Comparison of ENCODE assay signal across 8 mouse cellular contexts in genomic region chr8:69790773-69791367, GRCm38 (mm10). TPM values are rescaled to one million over a fixed set of nuclear protein-coding genes. Genes with fewer than 3 reads are reported as not detected.
DNase-seq lines count a peak whose midpoint lies in the region; ATAC-seq and TF ChIP-seq lines count a peak whose summit lies in the region.

Gene Atp13a1 (plus strand): TSS chr8:69791163.
Gene Zfp866 (minus strand): TSS chr8:69791178.

- peak; percentile 86; the same call in 1 of the 2 replicates for TF ChIP-seq POLR2A in bone marrow, adult 2 months (IDR thresholded peaks at IDR 0.05; ENCODE audit: borderline replicate concordance, control insufficient read depth, low read depth, low read length)

- peaks cover 22% of the 10 kb centered on the region for H3K36me3 ChIP-seq in embryonic facial prominence, embryonic 15.5 days
- peaks cover 27% of the 10 kb centered on the region for H3K36me3 ChIP-seq in heart, embryonic 10.5 days
- peaks cover 28% of the 10 kb centered on the region for H3K36me3 ChIP-seq in kidney, embryonic 15.5 days

- peak; percentile 94 for DNase-seq in A20 (ENCODE audit: low read depth, low spot score)
- peak; percentile 96 for DNase-seq in heart, embryonic 10.5 days (ENCODE audit: low spot score)
- peak; percentile 91 for DNase-seq in liver
- peak; percentile 88 to 94 for DNase-seq in spleen, postnatal 4 days (ENCODE audit: low spot score in 2 of 2)

- no peak for TF ChIP-seq CTCF in bone marrow, adult 2 months (IDR thresholded peaks at IDR 0.05; ENCODE audit: control insufficient read depth, insufficient read depth, low read length)

- H3K4me2 ChIP-seq in embryonic facial prominence, embryonic 15.5 days (replicated peaks) = peak within 1 kb of the TSS; percentile 77
- H3K4me2 ChIP-seq in kidney, embryonic 15.5 days = peak within 1 kb of the TSS; percentile 77

- ATAC-seq in embryonic facial prominence, embryonic 15.5 days (ENCODE audit: insufficient number of reproducible peaks, low FRiP score, low TSS enrichment, low read depth) = peak; percentile 90
- ATAC-seq in kidney, embryonic 15.5 days (replicated peaks; ENCODE audit: low FRiP score) = peak; percentile 96
- peak; percentile 93 for ATAC-seq in monocyte, adult 5-6 weeks (replicated peaks; ENCODE audit: insufficient number of reproducible peaks, low FRiP score, low TSS enrichment, poor library complexity, severe bottlenecking)

- peak within 1 kb of the TSS; percentile 83 for H3K4me3 ChIP-seq in bone marrow, adult 2 months (replicated peaks; ENCODE audit: control insufficient read depth, low read depth, low read length)
- H3K4me3 ChIP-seq in embryonic facial prominence, embryonic 15.5 days (replicated peaks) = peak within 1 kb of the TSS; percentile 100
- H3K4me3 ChIP-seq in heart, embryonic 10.5 days = peak within 1 kb of the TSS; percentile 97
- H3K4me3 ChIP-seq in kidney, embryonic 15.5 days (replicated peaks) = peak within 1 kb of the TSS; percentile 99

- H3K4me1 ChIP-seq in bone marrow, adult 2 months (ENCODE audit: control insufficient read depth, insufficient read depth, low read length) = no peaks in the 10 kb centered on the region; the same call in 1 of the 2 replicates
- peaks cover 25% of the 10 kb centered on the region for H3K4me1 ChIP-seq in embryonic facial prominence, embryonic 15.5 days
- peaks cover 13% of the 10 kb centered on the region for H3K4me1 ChIP-seq in heart, embryonic 10.5 days
- H3K4me1 ChIP-seq in kidney, embryonic 15.5 days = peaks cover 27% of the 10 kb centered on the region

- WGBS in bone marrow, adult 2 months = under 1% methylated on average over 38 of the region's 38 CpGs
- WGBS in embryonic facial prominence, embryonic 15.5 days = under 1% methylated on average over 38 of the region's 38 CpGs
- under 1% methylated on average over 38 of the region's 38 CpGs for WGBS in heart, embryonic 10.5 days
- under 1% methylated on average over 38 of the region's 38 CpGs for WGBS in kidney, embryonic 15.5 days

- no peaks in the 10 kb centered on the region for H3K9me3 ChIP-seq in embryonic facial prominence, embryonic 15.5 days (replicated peaks)
- H3K9me3 ChIP-seq in heart, embryonic 10.5 days = no peaks in the 10 kb centered on the region
- H3K9me3 ChIP-seq in kidney, embryonic 15.5 days (replicated peaks) = no peaks in the 10 kb centered on the region

- peak within 1 kb of the TSS; percentile 81 for H3K9ac ChIP-seq in embryonic facial prominence, embryonic 15.5 days
- peak within 1 kb of the TSS; percentile 97 for H3K9ac ChIP-seq in kidney, embryonic 15.5 days

- no peaks in the 10 kb centered on the region for H3K27me3 ChIP-seq in embryonic facial prominence, embryonic 15.5 days
- no peaks in the 10 kb centered on the region for H3K27me3 ChIP-seq in heart, embryonic 10.5 days (ENCODE audit: insufficient read depth, poor library complexity, severe bottlenecking)
- H3K27me3 ChIP-seq in kidney, embryonic 15.5 days = no peaks in the 10 kb centered on the region

- H3K27ac ChIP-seq in bone marrow, adult 2 months (ENCODE audit: control insufficient read depth, insufficient read depth, low read depth, low read length, poor library complexity) = peak within 1 kb of the TSS; percentile 89
- peak within 1 kb of the TSS; percentile 89 for H3K27ac ChIP-seq in embryonic facial prominence, embryonic 15.5 days (replicated peaks)
- H3K27ac ChIP-seq in heart, embryonic 10.5 days = peak within 1 kb of the TSS; percentile 96
- peak within 1 kb of the TSS; percentile 94 for H3K27ac ChIP-seq in kidney, embryonic 15.5 days

RNA-seq across cellular contexts. Expression of gene Atp13a1, which starts in this region (rescaled TPM):
- 22.2 and 44.4 TPM in 2 replicates for polyA plus RNA-seq in bone marrow, adult 2 months (2011; ENCODE audit: insufficient read depth, insufficient read length, low replicate concordance, missing spikeins)
- polyA plus RNA-seq in embryonic facial prominence, embryonic 15.5 days (2015; fragmentation: Nextera tagmentation; extraction: Ambion mirVana) = 46.5 and 51.9 TPM in 2 replicates
- polyA plus RNA-seq in heart, embryonic 10.5 days (2016; fragmentation: Nextera tagmentation; extraction: Ambion mirVana) = 43.2 and 48.3 TPM in 2 replicates
- 47.9 and 54.3 TPM in 2 replicates for polyA plus RNA-seq in kidney, embryonic 15.5 days (2015; fragmentation: Nextera tagmentation; extraction: Ambion mirVana)
- total RNA-seq in monocyte, adult 5-6 weeks (2017) = 10.5 to 25.2 TPM (median 16.7 TPM) in 3 replicates

RNA-seq across cellular contexts. Expression of gene Zfp866, which starts in this region (rescaled TPM):
- 10.6 and 13.5 TPM in 2 replicates for polyA plus RNA-seq in bone marrow, adult 2 months (2011; ENCODE audit: insufficient read depth, insufficient read length, low replicate concordance, missing spikeins)
- 28.2 and 30.6 TPM in 2 replicates for polyA plus RNA-seq in embryonic facial prominence, embryonic 15.5 days (2015; fragmentation: Nextera tagmentation; extraction: Ambion mirVana)
- polyA plus RNA-seq in heart, embryonic 10.5 days (2016; fragmentation: Nextera tagmentation; extraction: Ambion mirVana) = 20.4 and 26.4 TPM in 2 replicates
- polyA plus RNA-seq in kidney, embryonic 15.5 days (2015; fragmentation: Nextera tagmentation; extraction: Ambion mirVana) = 29.8 and 30.1 TPM in 2 replicates
- 28.2 to 42.8 TPM (median 32.0 TPM) in 3 replicates for total RNA-seq in monocyte, adult 5-6 weeks (2017)

Comparison
In these comparisons a context has a peak if more than half of its experiments do, and no peak if none do; other contexts are left out.
1. Peak in every context shown above with its lines: DNase-seq, ATAC-seq, H3K4me3 ChIP-seq and H3K27ac ChIP-seq.